Mouse (Mus musculus): ENCODE measurements around the gene Mrpl54. TPM values are rescaled to one million over a fixed set of nuclear protein-coding genes. Genes with fewer than 3 reads are reported as not detected.

Gene Mrpl54
- polyA plus RNA-seq, 1 experiment from 2014 or later, result 217 TPM

- ATAC-seq (ENCODE audit: insufficient number of reproducible peaks, insufficient read depth, low FRiP score, low TSS enrichment, low read depth), result peak; percentile 24; the same call in 1 of the 2 replicates
- H3K4me3 ChIP-seq (replicated peaks), result peak overlapping the region; percentile 40
- no peak overlapping the region for H3K27ac ChIP-seq
- H3K9ac ChIP-seq (replicated peaks), result peak overlapping the region; percentile 53; the same call in 1 of the 2 replicates
- H3K36me3 ChIP-seq, result no peaks in the 10 kb centered on the region
- peak overlapping the region; percentile 70 for H3K4me2 ChIP-seq
- H3K27me3 ChIP-seq, result peaks cover 92% of the 10 kb centered on the region
- WGBS, result 2% methylated on average over 54 of the region's 54 CpGs
- peaks cover 5% of the 10 kb centered on the region; the same call in 1 of the 2 replicates for H3K4me1 ChIP-seq (replicated peaks)
- H3K9me3 ChIP-seq, result no peaks in the 10 kb centered on the region
Measured at GRCm38 (mm10) chr10:81285694-81286450, 19.1 kb upstream of the Mrpl54 start.

GRCm38 (mm10) chr10:81284719-81285118 lies 18.0 kb upstream of the Mrpl54 start:
- 8% methylated on average over 17 of the region's 17 CpGs for WGBS
- ATAC-seq (ENCODE audit: insufficient number of reproducible peaks, insufficient read depth, low FRiP score, low TSS enrichment, low read depth), result no peak
- peaks cover 5% of the 10 kb centered on the region; the same call in 1 of the 2 replicates for H3K4me1 ChIP-seq (replicated peaks)
- H3K27ac ChIP-seq, result 0 out of 2 replicates have a peak overlapping the region, but pooled peaks have one; percentile 7
- peak overlapping the region; percentile 70 for H3K4me2 ChIP-seq
- no peak overlapping the region for H3K9ac ChIP-seq (replicated peaks)
- no peaks in the 10 kb centered on the region for H3K36me3 ChIP-seq
- H3K4me3 ChIP-seq (replicated peaks), result peak overlapping the region; percentile 40; the same call in 1 of the 2 replicates
- peaks cover 92% of the 10 kb centered on the region for H3K27me3 ChIP-seq
- H3K9me3 ChIP-seq, result no peaks in the 10 kb centered on the region

- Histone ChIP-seq H3K27ac (no peak overlapping the region), H3K4me2 (no peak overlapping the region), H3K4me3 (replicated peaks) (no peak overlapping the region), H3K9me3 (no peaks in the 10 kb centered on the region), H3K27me3 (peaks cover 90% of the 10 kb centered on the region), H3K4me1 (replicated peaks) (peaks cover 10% of the 10 kb centered on the region; the same call in 1 of the 2 replicates), H3K36me3 (no peaks in the 10 kb centered on the region), H3K9ac (replicated peaks) (no peak overlapping the region)
- 38% methylated on average over 6 of the region's 6 CpGs for WGBS
- ATAC-seq (ENCODE audit: insufficient number of reproducible peaks, insufficient read depth, low FRiP score, low TSS enrichment, low read depth), result no peak
Measured at GRCm38 (mm10) chr10:81284189-81284588, 17.5 kb upstream of the Mrpl54 start.

- peak overlapping the region; percentile 26 for H3K4me2 ChIP-seq
- peaks cover 11% of the 10 kb centered on the region; the same call in 1 of the 2 replicates for H3K4me1 ChIP-seq (replicated peaks)
- peak overlapping the region; percentile 47; the same call in 1 of the 2 replicates for H3K9ac ChIP-seq (replicated peaks)
- 0 out of 2 replicates have a peak, but pooled peaks cover under 1% of the 10 kb centered on the region for H3K36me3 ChIP-seq
- H3K27me3 ChIP-seq, result peaks cover 59% of the 10 kb centered on the region
- 0 out of 2 replicates have a peak, but pooled peaks have one; percentile 4 for ATAC-seq (ENCODE audit: insufficient number of reproducible peaks, insufficient read depth, low FRiP score, low TSS enrichment, low read depth)
- 28% methylated on average over 10 of the region's 10 CpGs for WGBS
- H3K27ac ChIP-seq, result no peak overlapping the region
- H3K9me3 ChIP-seq, result no peaks in the 10 kb centered on the region; the same call in 1 of the 2 replicates
- H3K4me3 ChIP-seq (replicated peaks), result 0 out of 2 replicates have a peak overlapping the region, but pooled peaks have one; percentile 2
Measured at GRCm38 (mm10) chr10:81279496-81279895, 12.8 kb upstream of the Mrpl54 start.

GRCm38 (mm10) chr10:81277676-81278075 lies 10.9 kb upstream of the Mrpl54 start:
- peaks cover 11% of the 10 kb centered on the region; the same call in 1 of the 2 replicates for H3K4me1 ChIP-seq (replicated peaks)
- H3K9ac ChIP-seq (replicated peaks), result no peak overlapping the region
- no peak for ATAC-seq (ENCODE audit: insufficient number of reproducible peaks, insufficient read depth, low FRiP score, low TSS enrichment, low read depth)
- H3K27ac ChIP-seq, result no peak overlapping the region
- no peak overlapping the region for H3K4me3 ChIP-seq (replicated peaks)
- no peaks in the 10 kb centered on the region; the same call in 1 of the 2 replicates for H3K9me3 ChIP-seq
- H3K36me3 ChIP-seq, result peaks cover 19% of the 10 kb centered on the region
- no peak overlapping the region for H3K4me2 ChIP-seq
- peaks cover 40% of the 10 kb centered on the region for H3K27me3 ChIP-seq
- 80% methylated on average over 22 of the region's 22 CpGs for WGBS

- H3K27me3 ChIP-seq, result peaks cover 6% of the 10 kb centered on the region; the same call in 1 of the 2 replicates
- H3K36me3 ChIP-seq, result peaks cover 53% of the 10 kb centered on the region
- ATAC-seq (ENCODE audit: insufficient number of reproducible peaks, insufficient read depth, low FRiP score, low TSS enrichment, low read depth), result no peak
- no peak overlapping the region for H3K4me2 ChIP-seq
- no peak overlapping the region for H3K4me3 ChIP-seq (replicated peaks)
- WGBS, result 95% methylated on average over 19 of the region's 19 CpGs
- H3K4me1 ChIP-seq (replicated peaks), result peaks cover 4% of the 10 kb centered on the region
- no peak overlapping the region for H3K27ac ChIP-seq
- no peak overlapping the region for H3K9ac ChIP-seq (replicated peaks)
- no peaks in the 10 kb centered on the region; the same call in 1 of the 2 replicates for H3K9me3 ChIP-seq
Measured at GRCm38 (mm10) chr10:81273842-81274241, 7.1 kb upstream of the Mrpl54 start.

- Histone ChIP-seq H3K4me1 (replicated peaks) (peaks cover 10% of the 10 kb centered on the region), H3K9me3 (no peaks in the 10 kb centered on the region; the same call in 1 of the 2 replicates), H3K4me2 (no peak overlapping the region), H3K27ac (no peak overlapping the region), H3K4me3 (replicated peaks) (no peak overlapping the region), H3K9ac (replicated peaks) (no peak overlapping the region), H3K36me3 (peaks cover 53% of the 10 kb centered on the region), H3K27me3 (no peaks in the 10 kb centered on the region)
- WGBS, result 95% methylated on average over 21 of the region's 21 CpGs
- no peak for ATAC-seq (ENCODE audit: insufficient number of reproducible peaks, insufficient read depth, low FRiP score, low TSS enrichment, low read depth)
Measured at GRCm38 (mm10) chr10:81272356-81272755, 5.6 kb upstream of the Mrpl54 start.

- H3K27ac ChIP-seq, result no peak overlapping the region
- peak overlapping the region; percentile 76 for H3K4me2 ChIP-seq
- H3K27me3 ChIP-seq, result no peaks in the 10 kb centered on the region
- H3K4me3 ChIP-seq (replicated peaks), result peak overlapping the region; percentile 52
- H3K9ac ChIP-seq (replicated peaks), result peak overlapping the region; percentile 66
- peaks cover 63% of the 10 kb centered on the region for H3K36me3 ChIP-seq
- ATAC-seq (ENCODE audit: insufficient number of reproducible peaks, insufficient read depth, low FRiP score, low TSS enrichment, low read depth), result no peak
- 82% methylated on average over 16 of the region's 16 CpGs for WGBS
- H3K9me3 ChIP-seq, result no peaks in the 10 kb centered on the region
- H3K4me1 ChIP-seq (replicated peaks), result peaks cover 16% of the 10 kb centered on the region
Measured at GRCm38 (mm10) chr10:81268643-81269412, 2.1 kb upstream of the Mrpl54 start.

- no peaks in the 10 kb centered on the region for H3K9me3 ChIP-seq
- ATAC-seq (ENCODE audit: insufficient number of reproducible peaks, insufficient read depth, low FRiP score, low TSS enrichment, low read depth), result peak; percentile 50; the same call in 1 of the 2 replicates
- no peaks in the 10 kb centered on the region for H3K27me3 ChIP-seq
- H3K4me1 ChIP-seq (replicated peaks), result peaks cover 16% of the 10 kb centered on the region
- peak overlapping the region; percentile 52 for H3K4me3 ChIP-seq (replicated peaks)
- peaks cover 63% of the 10 kb centered on the region for H3K36me3 ChIP-seq
- 4% methylated on average over 23 of the region's 23 CpGs for WGBS
- peak overlapping the region; percentile 66 for H3K9ac ChIP-seq (replicated peaks)
- H3K27ac ChIP-seq, result no peak overlapping the region
- peak overlapping the region; percentile 76 for H3K4me2 ChIP-seq
Measured at GRCm38 (mm10) chr10:81268056-81268455, 1.3 kb upstream of the Mrpl54 start.

- Histone ChIP-seq H3K9me3 (peaks cover 3% of the 10 kb centered on the region; the same call in 1 of the 2 replicates), H3K4me1 (replicated peaks) (peaks cover 16% of the 10 kb centered on the region), H3K4me2 (peak overlapping the region; percentile 63), H3K9ac (replicated peaks) (no peak overlapping the region; the same call in 1 of the 2 replicates), H3K36me3 (peaks cover 60% of the 10 kb centered on the region), H3K27me3 (peaks cover 4% of the 10 kb centered on the region), H3K27ac (no peak overlapping the region), H3K4me3 (replicated peaks) (peak overlapping the region; percentile 52)
- 97% methylated on average over 8 of the region's 8 CpGs for WGBS
- no peak for ATAC-seq (ENCODE audit: insufficient number of reproducible peaks, insufficient read depth, low FRiP score, low TSS enrichment, low read depth)
Measured at GRCm38 (mm10) chr10:81265540-81265939, 1.2 kb downstream of the Mrpl54 start.

GRCm38 (mm10) chr10:81261025-81261424 lies 5.7 kb downstream of the Mrpl54 start:
- Histone ChIP-seq H3K27ac (no peak overlapping the region), H3K27me3 (peaks cover 50% of the 10 kb centered on the region), H3K36me3 (peaks cover 47% of the 10 kb centered on the region), H3K4me3 (replicated peaks) (no peak overlapping the region), H3K4me1 (replicated peaks) (peaks cover 22% of the 10 kb centered on the region), H3K4me2 (no peak overlapping the region), H3K9ac (replicated peaks) (no peak overlapping the region), H3K9me3 (peaks cover 8% of the 10 kb centered on the region; the same call in 1 of the 2 replicates)
- 87% methylated on average over 4 of the region's 4 CpGs for WGBS
- no peak for ATAC-seq (ENCODE audit: insufficient number of reproducible peaks, insufficient read depth, low FRiP score, low TSS enrichment, low read depth)
